Mouse (Mus musculus) liver, embryonic 16.5 days (tissue): ENCODE measurements around the gene Pmp22. TPM values are rescaled to one million over a fixed set of nuclear protein-coding genes. Genes with fewer than 3 reads are reported as not detected.
A peak's percentile ranks its signal among the peaks of the same experiment; 100 is the strongest.

Source experiments
- ATAC-seq: fragments of 200-750 bp; cut with Nextera tagmentation; 2 replicates; pipeline ENCODE4 v1.8.0; 2017; ENCODE audit warnings: low read depth, mild to moderate bottlenecking, moderate number of reproducible peaks, moderate library complexity
- H3K27ac ChIP-seq: fragments of 300-500 bp; sonication (generic); 2 replicates; pipeline ENCODE4 v1.5.1; 2014; ENCODE audit warnings: mild to moderate bottlenecking, low read length
- H3K27me3 ChIP-seq: fragments of 300-500 bp; sonication (generic); 2 replicates; pipeline ENCODE4 v1.6.1; 2014; ENCODE audit warnings: low read depth, low read length, mixed read lengths; ENCODE audit not compliant: control insufficient read depth, insufficient read depth
- H3K36me3 ChIP-seq: fragments of 300-500 bp; sonication (generic); 2 replicates; pipeline ENCODE4 v1.6.1; 2014; ENCODE audit warnings: mild to moderate bottlenecking; ENCODE audit not compliant: control insufficient read depth, insufficient read depth
- H3K4me1 ChIP-seq: fragments of 300-500 bp; sonication (generic); 2 replicates; pipeline ENCODE4 v1.6.1; 2014; ENCODE audit warnings: low read depth, low read length, mixed read lengths; ENCODE audit not compliant: control insufficient read depth
- H3K4me2 ChIP-seq: fragments of 300-500 bp; sonication (generic); 2 replicates; pipeline ENCODE4 v1.6.1; 2014; ENCODE audit warnings: low read depth, low read length, mixed read lengths
- H3K4me3 ChIP-seq: fragments of 300-500 bp; sonication (generic); 2 replicates; pipeline ENCODE4 v1.5.1; 2014; ENCODE audit warnings: low read depth, mild to moderate bottlenecking, low read length
- H3K9ac ChIP-seq: fragments of 300-500 bp; sonication (generic); 2 replicates; pipeline ENCODE4 v1.6.1; 2014; ENCODE audit warnings: low read depth, low read length
- H3K9me3 ChIP-seq: fragments of 300-500 bp; sonication (generic); replicated peaks from 2 replicates; pipeline ENCODE4 v1.6.1; 2016; ENCODE audit warnings: low read length; ENCODE audit not compliant: control insufficient read depth
- WGBS: fragments of 180-500 bp; shearing (Covaris S2); extraction: QIAGEN DNeasy Blood & Tissue Kit; methylation state at CpG from one replicate; pipeline ENCODE4 v1.1.7; 2014; ENCODE audit not compliant: insufficient replicate concordance; 5-methylcytosine and 5-hydroxymethylcytosine counted together
- polyA plus RNA-seq: library from polyadenylated mRNA; unstranded; fragments of >200 nt; fragmentation: Nextera tagmentation; extraction: Ambion mirVana; gene quantifications from 2 replicates; pipeline ENCODE4 v1.2.1, GENCODE M21; 2015

Gene Pmp22
- polyA plus RNA-seq, 1 experiment from 2014 or later: 28.9 TPM

DNA sequence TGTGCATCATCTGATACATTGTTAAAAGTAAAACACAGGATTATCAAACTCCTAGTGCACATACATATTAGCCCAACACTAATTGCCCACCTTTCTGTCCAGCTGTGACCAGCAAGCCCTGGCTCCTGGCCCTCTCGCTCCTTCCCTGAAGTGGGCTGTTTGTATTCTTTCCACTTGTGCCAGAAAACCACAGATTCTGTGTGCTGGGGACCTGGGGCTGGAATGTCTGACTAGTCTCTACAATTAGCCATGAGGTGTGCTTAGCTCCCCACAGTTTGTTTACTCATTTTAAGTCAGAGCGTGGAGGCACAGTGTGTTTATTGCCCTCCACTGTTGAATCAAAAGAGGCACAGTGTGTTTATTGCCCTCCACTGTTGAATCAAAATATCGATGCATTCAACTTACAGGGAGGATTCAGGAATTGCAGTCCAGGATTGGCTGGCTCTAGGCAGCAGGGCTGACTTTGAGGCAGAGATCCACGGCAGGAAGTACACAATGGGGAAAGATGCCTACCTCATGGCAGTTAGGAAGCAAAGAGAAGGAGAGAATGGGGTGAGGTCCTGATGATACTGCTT, 5.9 kb upstream of the Pmp22 start:
- Histone ChIP-seq H3K36me3 (no peaks in the 10 kb centered on the region), H3K9ac (no peak overlapping the region), H3K27me3 (no peaks in the 10 kb centered on the region), H3K27ac (no peak overlapping the region), H3K4me1 (no peaks in the 10 kb centered on the region), H3K4me3 (no peak overlapping the region), H3K9me3 (no peaks in the 10 kb centered on the region), H3K4me2 (no peak overlapping the region)
- WGBS: 53% methylated on average over 4 of the region's 4 CpGs
- no peak for ATAC-seq

DNA sequence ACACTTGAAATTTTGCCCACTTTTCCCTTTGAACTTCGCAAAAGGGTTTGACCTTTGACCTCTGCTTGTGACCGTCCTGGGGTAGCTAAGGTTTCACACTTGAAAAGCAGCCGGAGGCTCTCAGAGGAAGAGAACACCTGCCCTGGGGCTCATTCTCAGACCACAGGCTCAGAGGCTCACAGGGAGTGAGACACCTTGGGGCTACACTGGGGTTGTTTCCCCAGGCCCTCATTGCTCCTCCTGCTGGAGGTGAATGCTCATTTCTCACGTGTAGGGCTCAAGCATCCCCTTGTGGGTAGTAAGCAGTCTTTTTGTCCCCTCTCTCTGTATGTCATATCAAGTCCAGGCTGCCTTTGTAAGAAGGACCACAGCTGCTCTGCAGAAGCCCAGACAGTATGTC, 4.5 kb upstream of the Pmp22 start:
- no peaks in the 10 kb centered on the region for H3K36me3 ChIP-seq
- H3K4me1 ChIP-seq: no peaks in the 10 kb centered on the region
- no peak overlapping the region for H3K4me3 ChIP-seq
- no peak overlapping the region for H3K27ac ChIP-seq
- no peak overlapping the region for H3K4me2 ChIP-seq
- ATAC-seq: no peak
- peaks cover 4% of the 10 kb centered on the region; the same call in 1 of the 2 replicates for H3K27me3 ChIP-seq
- H3K9me3 ChIP-seq: no peaks in the 10 kb centered on the region
- WGBS: 34% methylated on average over 4 of the region's 4 CpGs
- no peak overlapping the region for H3K9ac ChIP-seq

DNA sequence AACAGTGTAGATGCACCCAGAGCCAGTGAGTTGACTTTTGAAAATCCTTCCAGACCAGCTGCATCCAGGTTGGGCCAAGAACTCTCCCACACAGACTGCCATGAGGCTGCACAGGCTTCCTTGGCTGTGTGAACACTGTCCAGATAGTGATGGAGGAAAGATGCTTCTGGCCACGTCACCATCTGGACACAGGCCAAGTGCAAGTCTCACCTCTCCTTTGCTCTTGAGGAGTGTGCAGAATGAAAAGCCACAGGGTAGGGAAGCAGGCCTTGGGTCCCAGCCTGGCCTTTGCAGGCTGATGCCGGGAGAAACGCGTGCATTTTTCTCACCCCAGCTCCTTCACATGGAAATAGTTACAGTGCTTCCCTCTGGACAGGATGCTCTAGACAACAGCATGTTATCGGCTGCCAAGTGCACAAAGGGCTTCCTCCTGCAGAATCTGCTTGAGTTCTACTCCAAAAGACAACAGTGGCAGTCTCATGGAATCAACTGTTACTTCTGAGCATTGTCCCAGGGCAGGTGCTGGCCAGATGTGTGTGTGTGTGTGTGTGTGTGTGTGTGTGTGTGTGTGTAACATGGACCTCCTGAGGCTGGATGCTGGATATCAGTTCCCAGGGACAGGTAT, 2.8 kb upstream of the Pmp22 start:
- no peaks in the 10 kb centered on the region for H3K9me3 ChIP-seq
- no peak overlapping the region for H3K27ac ChIP-seq
- H3K27me3 ChIP-seq: peaks cover 20% of the 10 kb centered on the region
- H3K4me2 ChIP-seq: no peak overlapping the region
- H3K4me1 ChIP-seq: no peaks in the 10 kb centered on the region
- H3K36me3 ChIP-seq: no peaks in the 10 kb centered on the region
- 62% methylated on average over 5 of the region's 5 CpGs for WGBS
- no peak overlapping the region for H3K9ac ChIP-seq
- no peak for ATAC-seq
- no peak overlapping the region for H3K4me3 ChIP-seq

DNA sequence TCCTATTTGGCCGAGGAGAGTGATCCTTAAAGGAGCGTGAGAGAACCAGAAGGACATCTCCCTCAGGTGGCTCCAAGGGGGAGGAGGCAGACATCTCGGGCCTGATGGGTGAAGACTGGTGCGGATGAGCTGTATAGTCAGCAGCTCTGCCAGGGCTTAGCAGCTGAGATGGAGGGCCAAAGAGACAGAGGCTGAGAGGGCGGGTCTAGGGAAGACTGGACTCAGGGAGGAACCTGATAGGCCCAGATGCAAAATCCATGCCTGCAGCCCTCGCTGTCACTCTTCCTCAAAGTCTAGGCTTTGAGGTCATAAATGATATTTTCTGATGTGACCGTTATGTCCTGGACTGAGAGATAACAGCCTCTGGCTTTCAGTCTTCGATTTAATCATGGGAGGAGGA, 1.8 kb upstream of the Pmp22 start:
- H3K4me3 ChIP-seq: no peak overlapping the region
- H3K4me2 ChIP-seq: no peak overlapping the region
- H3K36me3 ChIP-seq: no peaks in the 10 kb centered on the region
- ATAC-seq: no peak
- H3K27ac ChIP-seq: no peak overlapping the region
- H3K4me1 ChIP-seq: no peaks in the 10 kb centered on the region
- 48% methylated on average over 8 of the region's 8 CpGs for WGBS
- H3K9ac ChIP-seq: no peak overlapping the region
- no peaks in the 10 kb centered on the region for H3K9me3 ChIP-seq
- H3K27me3 ChIP-seq: peaks cover 31% of the 10 kb centered on the region

DNA sequence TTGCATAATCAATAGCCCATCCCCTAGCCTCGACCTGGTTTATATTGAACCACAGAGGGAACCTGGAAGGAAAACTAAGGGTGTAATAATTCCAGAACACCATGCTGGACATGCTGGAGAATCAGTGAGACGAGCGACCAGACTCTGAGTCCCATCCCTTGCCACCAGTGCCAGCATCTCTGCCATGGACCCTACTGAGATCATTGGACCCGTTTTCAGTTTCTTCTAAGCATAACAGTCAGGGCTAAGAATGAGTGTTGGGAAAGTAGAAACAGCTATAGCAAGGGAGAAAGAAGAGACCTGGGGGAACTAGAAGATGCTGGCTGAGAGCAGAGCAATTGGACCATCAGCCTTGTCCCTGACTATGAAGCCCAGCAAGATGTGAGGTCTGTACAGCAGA, 1.3 kb upstream of the Pmp22 start:
- no peak overlapping the region for H3K9ac ChIP-seq
- H3K36me3 ChIP-seq: no peaks in the 10 kb centered on the region
- peaks cover 36% of the 10 kb centered on the region for H3K27me3 ChIP-seq
- H3K27ac ChIP-seq: no peak overlapping the region
- H3K4me3 ChIP-seq: no peak overlapping the region
- no peak overlapping the region for H3K4me2 ChIP-seq
- no peaks in the 10 kb centered on the region for H3K4me1 ChIP-seq
- WGBS: 51% methylated on average over 4 of the region's 4 CpGs
- no peak for ATAC-seq
- H3K9me3 ChIP-seq: no peaks in the 10 kb centered on the region

DNA sequence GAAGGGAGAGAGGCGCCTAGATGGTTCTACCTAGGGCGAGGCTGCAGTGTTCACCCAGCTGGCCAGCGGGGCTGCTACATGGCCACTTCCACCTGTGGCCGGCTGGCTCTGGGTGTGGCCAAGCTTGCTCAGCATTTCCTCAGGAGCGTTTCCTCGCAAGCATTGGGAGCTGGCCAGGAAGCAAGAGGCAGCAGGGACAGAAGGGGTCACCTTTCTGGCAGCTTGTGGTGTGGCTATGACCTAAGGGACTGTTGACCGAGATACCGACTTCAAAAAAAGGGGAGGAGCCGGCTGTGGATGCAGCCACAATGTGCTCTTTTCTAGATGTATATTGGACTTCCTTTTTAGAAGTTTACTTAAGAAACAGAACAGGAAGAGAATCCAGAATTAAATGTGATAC, 593 bp downstream of the Pmp22 start:
- H3K4me2 ChIP-seq: no peak overlapping the region

DNA sequence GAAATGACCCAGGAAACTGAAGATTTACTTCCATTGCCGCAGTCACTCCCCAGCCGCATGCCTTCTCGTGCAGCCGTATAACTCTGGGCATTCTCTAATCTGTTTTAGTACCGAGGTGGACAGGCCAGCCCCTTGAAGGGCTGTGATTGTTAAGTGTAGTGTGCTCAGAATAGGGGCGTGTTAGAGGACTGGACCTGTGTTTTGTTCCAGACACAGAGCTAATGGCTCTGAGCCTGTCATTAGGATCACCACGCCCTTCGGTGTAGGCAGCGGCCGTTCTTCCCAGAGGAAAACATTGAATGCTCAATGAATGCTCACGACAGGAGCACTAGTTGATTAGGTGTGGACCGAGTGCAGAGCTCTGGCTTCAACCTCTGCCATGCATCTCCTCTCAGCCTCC, 1.1 kb downstream of the Pmp22 start:
- no peaks in the 10 kb centered on the region for H3K4me1 ChIP-seq
- no peaks in the 10 kb centered on the region for H3K36me3 ChIP-seq
- H3K9ac ChIP-seq: no peak overlapping the region
- no peak for ATAC-seq
- no peak overlapping the region for H3K4me2 ChIP-seq
- H3K27me3 ChIP-seq: peaks cover 59% of the 10 kb centered on the region
- WGBS: 45% methylated on average over 12 of the region's 12 CpGs
- no peak overlapping the region for H3K27ac ChIP-seq
- H3K9me3 ChIP-seq: no peaks in the 10 kb centered on the region
- no peak overlapping the region for H3K4me3 ChIP-seq

More for the DNA sequence above, 593 bp downstream of the Pmp22 start:
- no peak for ATAC-seq
- 13% methylated on average over 9 of the region's 9 CpGs for WGBS
- Histone ChIP-seq H3K36me3 (no peaks in the 10 kb centered on the region), H3K9me3 (no peaks in the 10 kb centered on the region), H3K27me3 (peaks cover 55% of the 10 kb centered on the region), H3K4me3 (no peak overlapping the region), H3K27ac (no peak overlapping the region), H3K4me1 (no peaks in the 10 kb centered on the region), H3K9ac (no peak overlapping the region)

DNA sequence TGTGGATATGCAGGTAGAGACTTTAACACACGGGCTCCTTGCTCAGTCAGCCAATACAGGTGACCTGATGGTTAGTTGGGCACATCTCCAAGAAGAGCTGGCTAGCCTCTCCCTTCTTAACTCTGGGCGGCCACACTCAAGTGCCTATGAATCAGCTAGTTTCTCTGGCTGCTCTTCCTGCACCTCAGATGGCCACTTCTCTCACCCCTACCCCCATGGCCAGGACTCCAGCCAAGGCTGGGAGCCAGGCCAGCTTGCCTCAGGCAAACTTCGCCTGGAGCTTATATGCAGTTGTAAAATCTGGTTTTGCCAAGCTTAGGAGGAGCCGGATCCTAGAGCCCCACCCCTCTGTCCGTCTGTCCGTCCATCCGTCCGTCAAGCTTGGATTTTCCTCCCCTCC, 1.7 kb downstream of the Pmp22 start:
- no peak overlapping the region for H3K4me3 ChIP-seq
- no peaks in the 10 kb centered on the region for H3K4me1 ChIP-seq
- H3K27ac ChIP-seq: no peak overlapping the region
- H3K36me3 ChIP-seq: no peaks in the 10 kb centered on the region
- peaks cover 60% of the 10 kb centered on the region for H3K27me3 ChIP-seq
- no peak overlapping the region for H3K4me2 ChIP-seq
- H3K9me3 ChIP-seq: no peaks in the 10 kb centered on the region
- no peak for ATAC-seq
- WGBS: 40% methylated on average over 8 of the region's 8 CpGs
- H3K9ac ChIP-seq: no peak overlapping the region

DNA sequence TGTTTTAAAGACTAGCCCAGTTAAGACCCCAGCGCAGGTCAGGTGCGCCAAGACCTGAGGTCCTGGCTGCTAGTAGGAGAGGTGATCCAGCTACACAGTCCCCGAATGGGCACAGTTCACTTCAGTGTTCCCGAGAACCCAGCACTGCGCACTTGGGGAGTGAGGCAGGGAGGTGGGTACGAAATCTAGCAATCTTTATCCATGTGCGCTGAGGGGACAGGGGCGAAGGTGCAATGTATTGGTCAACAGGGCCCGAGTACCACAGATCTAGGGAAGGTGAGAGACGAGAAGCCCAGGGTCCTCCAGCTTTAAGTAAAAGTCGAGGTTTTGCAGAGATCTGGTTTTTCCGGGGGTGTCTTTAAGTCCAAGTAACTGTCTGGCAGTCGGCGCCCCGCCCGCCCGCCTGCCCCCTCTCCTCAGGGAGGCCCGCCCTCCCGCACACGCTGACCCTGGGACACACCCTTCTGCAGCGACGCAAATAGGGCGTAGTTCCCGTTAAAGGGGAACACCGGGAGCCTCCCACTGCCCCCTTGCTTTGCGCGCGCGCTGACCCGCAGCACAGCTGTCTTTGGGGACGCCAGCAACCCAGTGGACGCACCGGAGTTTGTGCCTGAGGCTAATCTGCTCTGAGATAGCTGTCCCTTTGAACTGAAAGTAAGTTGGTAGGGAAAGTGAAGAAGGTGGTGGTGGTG, 2.4 kb downstream of the Pmp22 start:
- Histone ChIP-seq H3K27me3 (peaks cover 60% of the 10 kb centered on the region), H3K9me3 (no peaks in the 10 kb centered on the region), H3K4me2 (peak overlapping the region; percentile 39), H3K9ac (peak overlapping the region; percentile 35; the same call in 1 of the 2 replicates), H3K27ac (no peak overlapping the region), H3K4me1 (no peaks in the 10 kb centered on the region), H3K4me3 (peak overlapping the region; percentile 53), H3K36me3 (no peaks in the 10 kb centered on the region)
- WGBS: 5% methylated on average over 33 of the region's 33 CpGs
- peak; percentile 39; the same call in 1 of the 2 replicates for ATAC-seq
